Mouse (Mus musculus) heart, embryonic 14.5 days (tissue): ENCODE results near the gene Dpm2. TPM values are rescaled to one million over a fixed set of nuclear protein-coding genes. Genes with fewer than 3 reads are reported as not detected.

Source experiments
- ATAC-seq: fragments of 200-750 bp; cut with Nextera tagmentation; 2 replicates; pipeline ENCODE4 v1.8.0; 2017; ENCODE audit warnings: low read depth, moderate TSS enrichment; ENCODE audit not compliant: insufficient number of reproducible peaks, insufficient read depth, low FRiP score
- H3K27ac ChIP-seq, 2 experiments: fragments of 200-500 bp in 1 of 2; fragments of 300-500 bp in 1 of 2; sonication (generic) in 1 of 2; replicated peaks in 1 of 2; 2 replicates each; pipeline ENCODE4 v1.5.1; 2012 to 2014; ENCODE audit warnings: low read depth in 2 of 2, low read length in 2 of 2, control low read depth in 1 of 2, mild to moderate bottlenecking in 1 of 2, mixed read lengths in 1 of 2; ENCODE audit not compliant: control insufficient read depth in 1 of 2, insufficient read depth in 1 of 2
- H3K27me3 ChIP-seq: fragments of 300-500 bp; sonication (generic); 2 replicates; pipeline ENCODE4 v1.6.1; 2014; ENCODE audit warnings: mild to moderate bottlenecking, low read length, control low read depth; ENCODE audit not compliant: control insufficient read depth, insufficient read depth
- H3K36me3 ChIP-seq: fragments of 300-500 bp; sonication (generic); 2 replicates; pipeline ENCODE4 v1.6.1; 2014; ENCODE audit warnings: mild to moderate bottlenecking, control low read depth, low read length, mixed read lengths; ENCODE audit not compliant: control insufficient read depth, insufficient read depth
- H3K4me1 ChIP-seq, 2 experiments: fragments of 200-500 bp in 1 of 2; fragments of 300-500 bp in 1 of 2; sonication (generic) in 1 of 2; 2 replicates each; pipeline ENCODE4 v1.6.1; 2012 to 2014; ENCODE audit warnings: low read length in 2 of 2, control low read depth in 1 of 2, mixed read lengths in 1 of 2; ENCODE audit not compliant: control insufficient read depth in 2 of 2, insufficient read depth in 2 of 2
- H3K4me2 ChIP-seq: fragments of 300-500 bp; sonication (generic); 2 replicates; pipeline ENCODE4 v1.6.1; 2014; ENCODE audit warnings: mild to moderate bottlenecking, low read length
- H3K4me3 ChIP-seq, 2 experiments: fragments of 200-500 bp in 1 of 2; fragments of 300-500 bp in 1 of 2; sonication (generic) in 1 of 2; 2 replicates each; pipeline ENCODE4 v1.5.1; 2012 to 2014; ENCODE audit warnings: low read length in 2 of 2, mild to moderate bottlenecking in 2 of 2, control low read depth in 1 of 2, low read depth in 1 of 2, moderate library complexity in 1 of 2; ENCODE audit not compliant: control insufficient read depth in 1 of 2, insufficient read depth in 1 of 2
- H3K9ac ChIP-seq: fragments of 300-500 bp; sonication (generic); 2 replicates; pipeline ENCODE4 v1.6.1; 2014; ENCODE audit warnings: mild to moderate bottlenecking, low read length
- H3K9me3 ChIP-seq: fragments of 300-500 bp; sonication (generic); 2 replicates; pipeline ENCODE4 v1.6.1; 2016; ENCODE audit warnings: low read length, control low read depth; ENCODE audit not compliant: control insufficient read depth
- whole genome bisulfite sequencing: fragments of 180-500 bp; shearing (Covaris S2); extraction: QIAGEN DNeasy Blood & Tissue Kit; methylation state at CpG from one replicate; pipeline ENCODE4 v1.1.7; 2014; 5-methylcytosine and 5-hydroxymethylcytosine counted together
- polyA plus RNA-seq: library from polyadenylated mRNA; unstranded; fragments of >200 nt; fragmentation: Nextera tagmentation; extraction: Ambion mirVana; gene quantifications from 2 replicates; pipeline ENCODE4 v1.2.1, GENCODE M21; 2014

The Dpm2 gene
- polyA plus RNA-seq, 1 experiment from 2014 or later: 85.0 TPM

- Histone ChIP-seq H3K4me2 (peak overlapping the region; percentile 80), H3K4me1 (peaks cover 29 to 38% of the 10 kb centered on the region in 2 experiments), H3K27ac (peak overlapping the region; percentile 88 to 94), H3K9me3 (no peaks in the 10 kb centered on the region), H3K27me3 (no peaks in the 10 kb centered on the region), H3K4me3 (peak overlapping the region; percentile 63 to 80), H3K36me3 (no peaks in the 10 kb centered on the region), H3K9ac (peak overlapping the region; percentile 73)
- ATAC-seq: no peak
- WGBS: 7% methylated on average over 13 of the region's 13 CpGs
These were observed 36.5 kb upstream of the Dpm2 start for GRCm38 (mm10) chr2:32534061-32534732.

- H3K9ac ChIP-seq: peak within 1 kb of the TSS; percentile 87
- WGBS: under 1% methylated on average over 66 of the region's 67 CpGs
- peaks cover 36 to 45% of the 10 kb centered on the region in 2 experiments for H3K4me1 ChIP-seq
- peak; percentile 96 for ATAC-seq
- peak within 1 kb of the TSS; percentile 80 for H3K4me2 ChIP-seq
- no peaks in the 10 kb centered on the region for H3K36me3 ChIP-seq
- no peaks in the 10 kb centered on the region for H3K9me3 ChIP-seq
- peak within 1 kb of the TSS; percentile 63 to 80 for H3K4me3 ChIP-seq
- H3K27ac ChIP-seq: peak within 1 kb of the TSS; percentile 88 to 94
- H3K27me3 ChIP-seq: no peaks in the 10 kb centered on the region
These were observed 35.8 kb upstream of the Dpm2 start, which contains the start of gene Fam102a for GRCm38 (mm10) chr2:32534733-32535471. Gene Fam102a, plus strand, starts transcription at chr2:32535332.

- Histone ChIP-seq H3K27me3 (no peaks in the 10 kb centered on the region), H3K36me3 (no peaks in the 10 kb centered on the region), H3K27ac (peak overlapping the region; percentile 58 to 88), H3K4me1 (peaks cover 36 to 48% of the 10 kb centered on the region in 2 experiments), H3K4me2 (peak overlapping the region; percentile 80), H3K4me3 (peak overlapping the region; percentile 62 to 80), H3K9me3 (no peaks in the 10 kb centered on the region), H3K9ac (peak overlapping the region; percentile 87)
- WGBS: under 1% methylated on average over 53 of the region's 56 CpGs
- no peak; the same call in 1 of the 2 replicates for ATAC-seq
These were observed 35.1 kb upstream of the Dpm2 start for GRCm38 (mm10) chr2:32535501-32535991.

- H3K27me3 ChIP-seq: no peaks in the 10 kb centered on the region
- peak overlapping the region; percentile 80 for H3K4me2 ChIP-seq
- H3K27ac ChIP-seq: peak overlapping the region; percentile 84 to 88
- WGBS: 3% methylated on average over 14 of the region's 14 CpGs
- ATAC-seq: no peak
- H3K9me3 ChIP-seq: no peaks in the 10 kb centered on the region
- H3K9ac ChIP-seq: peak overlapping the region; percentile 87
- H3K4me1 ChIP-seq: peaks cover 36 to 49% of the 10 kb centered on the region in 2 experiments
- H3K36me3 ChIP-seq: no peaks in the 10 kb centered on the region
- H3K4me3 ChIP-seq: peak overlapping the region; percentile 62 to 80
These were observed 34.5 kb upstream of the Dpm2 start for GRCm38 (mm10) chr2:32536086-32536633.

- WGBS: 7% methylated on average over 11 of the region's 11 CpGs
- H3K4me2 ChIP-seq: peak overlapping the region; percentile 80
- peak overlapping the region; percentile 62 to 80 for H3K4me3 ChIP-seq
- peak overlapping the region; percentile 84 to 88 for H3K27ac ChIP-seq
- no peaks in the 10 kb centered on the region for H3K36me3 ChIP-seq
- no peaks in the 10 kb centered on the region for H3K9me3 ChIP-seq
- no peak for ATAC-seq
- H3K9ac ChIP-seq: peak overlapping the region; percentile 87
- no peaks in the 10 kb centered on the region for H3K27me3 ChIP-seq
- H3K4me1 ChIP-seq: peaks cover 36 to 52% of the 10 kb centered on the region in 2 experiments
These were observed 33.9 kb upstream of the Dpm2 start for GRCm38 (mm10) chr2:32536634-32537359.

GRCm38 (mm10) chr2:32537360-32537905, 33.2 kb upstream of the Dpm2 start:
- Histone ChIP-seq H3K9ac (peak overlapping the region; percentile 87), H3K4me1 (peaks cover 36 to 52% of the 10 kb centered on the region in 2 experiments), H3K27me3 (no peaks in the 10 kb centered on the region), H3K27ac (peak overlapping the region; percentile 84 to 88), H3K9me3 (no peaks in the 10 kb centered on the region), H3K4me2 (peak overlapping the region; percentile 80), H3K36me3 (no peaks in the 10 kb centered on the region), H3K4me3 (peak overlapping the region; percentile 62 to 80)
- 8% methylated on average over 9 of the region's 9 CpGs for WGBS
- ATAC-seq: 0 out of 2 replicates have a peak, but pooled peaks have one; percentile 7
